Mouse (Mus musculus) heart, embryonic 13.5 days (tissue): ENCODE results near the gene Syt11. TPM values are rescaled to one million over a fixed set of nuclear protein-coding genes. Genes with fewer than 3 reads are reported as not detected.
"Not testable (repeated sequence)": the region's sequence is repeated elsewhere in the genome, so short reads cannot be mapped to it uniquely, and the experiment has no call there.

Experiments used
- ATAC-seq: fragments of 200-750 bp; cut with Nextera tagmentation; 2 replicates; pipeline ENCODE4 v1.8.0; 2017; ENCODE audit warnings: moderate TSS enrichment; ENCODE audit not compliant: insufficient number of reproducible peaks, low FRiP score, low TSS enrichment; ENCODE audit errors: extremely low read depth
- H3K27ac ChIP-seq: fragments of 300-500 bp; sonication (generic); replicated peaks from 2 replicates; pipeline ENCODE4 v1.5.1; 2015; ENCODE audit warnings: moderate library complexity, mild to moderate bottlenecking, inconsistent platforms
- H3K27me3 ChIP-seq: fragments of 300-500 bp; sonication (generic); replicated peaks from 2 replicates; pipeline ENCODE4 v1.6.1; 2015; ENCODE audit warnings: mild to moderate bottlenecking, inconsistent platforms
- H3K36me3 ChIP-seq: fragments of 300-500 bp; sonication (generic); 2 replicates; pipeline ENCODE4 v1.6.1; 2015; ENCODE audit warnings: mild to moderate bottlenecking, inconsistent platforms
- H3K4me1 ChIP-seq: fragments of 300-500 bp; sonication (generic); 2 replicates; pipeline ENCODE4 v1.6.1; 2015; ENCODE audit warnings: inconsistent platforms
- H3K4me2 ChIP-seq: fragments of 300-500 bp; sonication (generic); 2 replicates; pipeline ENCODE4 v1.6.1; 2015; ENCODE audit warnings: inconsistent platforms, mild to moderate bottlenecking, moderate library complexity
- H3K4me3 ChIP-seq: fragments of 300-500 bp; sonication (generic); 2 replicates; pipeline ENCODE4 v1.5.1; 2015; ENCODE audit warnings: moderate library complexity, mild to moderate bottlenecking, inconsistent platforms
- H3K9ac ChIP-seq: fragments of 300-500 bp; sonication (generic); 2 replicates; pipeline ENCODE4 v1.6.1; 2015; ENCODE audit warnings: inconsistent platforms, mild to moderate bottlenecking, moderate library complexity
- H3K9me3 ChIP-seq: fragments of 300-500 bp; sonication (generic); 2 replicates; pipeline ENCODE4 v1.6.1; 2016; ENCODE audit warnings: inconsistent platforms
- WGBS: fragments of 180-500 bp; shearing (Covaris S2); methylation state at CpG from one replicate; pipeline ENCODE4 v1.1.7; 2015; ENCODE audit warnings: mixed read lengths; 5-methylcytosine and 5-hydroxymethylcytosine counted together
- polyA plus RNA-seq: library from polyadenylated mRNA; unstranded; fragments of >200 nt; fragmentation: Nextera tagmentation; extraction: Ambion mirVana; gene quantifications from 2 replicates; pipeline ENCODE4 v1.2.1, GENCODE M21; 2015

The Syt11 gene
- 11.7 and 12.8 TPM in 2 replicates for polyA plus RNA-seq

DNA sequence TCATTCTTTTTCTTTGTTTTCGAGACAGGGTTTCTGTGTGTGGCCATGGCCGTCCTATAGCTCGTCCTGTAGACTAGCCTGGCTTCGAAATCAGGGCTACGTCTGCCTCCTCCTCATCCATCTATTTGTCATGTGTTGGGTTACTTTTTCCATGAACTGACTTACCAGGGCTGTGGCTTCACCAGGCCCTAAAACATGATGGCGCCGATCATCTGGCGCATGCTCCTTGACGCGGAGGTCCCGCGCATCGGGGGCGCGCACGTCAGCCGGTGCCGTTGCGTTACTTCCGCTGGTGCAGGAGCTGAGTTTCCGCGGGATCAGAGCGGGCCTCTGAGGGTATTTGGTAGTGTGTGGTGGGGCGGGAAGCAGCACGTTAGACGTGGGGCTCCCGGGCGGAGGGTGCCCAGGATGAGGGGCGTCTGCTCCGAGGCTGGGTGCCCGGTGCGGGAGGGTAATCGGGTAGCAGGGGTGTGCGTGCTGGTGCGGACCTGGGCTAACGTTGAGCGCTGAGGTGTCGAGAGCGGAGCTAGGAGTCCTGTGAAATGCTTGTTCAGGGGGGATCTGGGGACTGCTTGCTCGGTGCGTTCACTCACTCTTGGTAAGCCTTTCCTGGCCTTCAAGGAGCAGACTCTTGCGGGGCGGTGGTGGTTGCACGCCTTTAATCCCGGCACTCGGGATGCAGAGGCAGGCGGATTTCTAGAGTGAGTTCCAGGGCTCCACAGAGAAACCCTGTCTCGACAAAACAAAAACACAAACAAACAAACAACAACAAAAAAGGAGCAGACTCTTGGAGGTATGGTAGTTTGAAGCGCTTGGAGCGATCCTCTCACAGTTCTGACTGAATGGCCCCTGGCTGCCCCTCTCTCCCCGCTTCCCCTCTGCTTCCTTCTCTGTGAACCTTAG, at the start of gene Syt11:
Syt11 (minus strand) TSS at position 226 of the 903 bp plus-strand sequence.
- H3K9me3 ChIP-seq, H3K27me3 ChIP-seq, H3K4me1 ChIP-seq, H3K36me3 ChIP-seq: not testable (repeated sequence)
- H3K4me3 ChIP-seq = peak within 1 kb of the TSS; percentile 49
- peak within 1 kb of the TSS; percentile 61; the same call in 1 of the 2 replicates for H3K27ac ChIP-seq
- peak; percentile 48; the same call in 1 of the 2 replicates for ATAC-seq
- peak within 1 kb of the TSS; percentile 63 for H3K4me2 ChIP-seq
- WGBS = 4% methylated on average over 38 of the region's 51 CpGs
- peak within 1 kb of the TSS; percentile 77 for H3K9ac ChIP-seq

DNA sequence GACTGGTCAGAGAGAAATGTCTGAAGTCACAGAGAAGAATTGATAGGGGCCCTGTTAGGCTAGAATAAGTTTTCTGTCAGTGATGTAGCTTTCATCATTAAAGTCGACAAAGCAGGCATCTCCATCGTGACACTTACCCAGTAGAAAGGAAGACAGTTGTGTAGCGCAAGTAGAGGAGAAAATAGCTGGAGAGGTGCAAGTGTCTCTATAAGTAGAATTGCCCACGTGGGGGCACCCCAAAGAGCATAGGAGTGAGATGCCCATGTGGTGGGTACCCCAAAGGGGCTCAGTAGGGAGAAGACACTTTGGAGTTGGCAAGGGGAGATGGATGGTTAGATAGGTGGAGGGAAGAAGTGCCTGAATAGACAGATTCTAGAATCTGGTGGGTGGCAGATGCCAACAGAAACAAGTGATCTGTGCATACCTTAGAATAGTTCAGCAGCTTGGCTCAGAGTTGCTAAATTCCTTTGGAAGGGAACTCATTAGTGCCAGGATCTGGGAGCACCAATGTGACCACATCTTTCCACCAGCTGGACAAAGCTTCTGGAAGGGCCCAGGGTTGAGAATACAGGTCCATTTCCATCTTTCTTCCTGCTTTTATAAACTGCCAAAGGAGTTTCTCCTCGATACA, 29.1 kb upstream of the Syt11 start:
- no peak overlapping the region for H3K4me3 ChIP-seq
- H3K27me3 ChIP-seq = no peaks in the 10 kb centered on the region
- no peak overlapping the region for H3K4me2 ChIP-seq
- H3K27ac ChIP-seq = no peak overlapping the region
- no peaks in the 10 kb centered on the region for H3K4me1 ChIP-seq
- peaks cover 25% of the 10 kb centered on the region for H3K36me3 ChIP-seq
- no peaks in the 10 kb centered on the region for H3K9me3 ChIP-seq
- 84% methylated on average over 5 of the region's 5 CpGs for WGBS
- ATAC-seq = no peak
- H3K9ac ChIP-seq = no peak overlapping the region

DNA sequence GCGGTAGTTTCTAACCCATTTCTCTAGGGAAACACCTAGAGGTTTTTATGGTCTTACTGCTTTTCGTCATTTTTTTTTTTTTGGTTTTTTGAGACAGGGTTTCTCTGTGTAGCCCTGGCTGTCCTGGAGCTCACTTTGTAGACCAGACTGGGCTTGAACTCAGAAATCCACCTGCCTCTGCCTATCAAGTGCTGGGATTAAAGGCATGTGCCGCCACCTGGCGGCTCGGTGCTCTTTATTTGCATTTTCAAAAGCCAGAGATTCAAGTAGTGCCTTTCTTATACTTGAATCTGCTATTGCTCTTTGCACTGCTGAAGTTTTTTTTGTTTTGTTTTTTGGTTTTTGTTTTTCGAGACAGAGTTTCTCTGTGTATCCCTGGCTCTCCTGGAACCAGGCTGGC, 22.5 kb upstream of the Syt11 start:
- not testable (repeated sequence) for H3K4me2 ChIP-seq, ATAC-seq, H3K27me3 ChIP-seq, H3K9me3 ChIP-seq, H3K36me3 ChIP-seq, H3K27ac ChIP-seq, H3K9ac ChIP-seq, H3K4me3 ChIP-seq, H3K4me1 ChIP-seq
- WGBS = 88% methylated on average over 6 of the region's 6 CpGs

DNA sequence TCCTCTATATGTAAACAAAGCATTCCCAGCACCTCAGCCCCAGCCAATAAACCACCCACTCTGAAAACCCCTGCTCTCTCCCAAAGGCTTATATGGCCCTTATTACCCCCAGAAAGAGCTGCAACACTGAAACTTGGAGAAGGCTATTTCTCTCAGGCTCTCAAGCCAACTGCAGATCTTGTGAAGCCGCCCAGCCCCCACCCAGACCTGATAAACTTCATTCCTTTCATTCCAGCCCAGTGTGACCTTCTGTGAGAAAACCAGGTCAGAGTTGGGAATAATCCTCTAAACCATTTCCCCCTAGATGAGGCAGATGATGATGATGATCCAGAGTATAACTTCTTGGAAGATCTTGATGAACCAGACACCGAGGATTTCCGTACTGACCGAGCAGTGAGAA, 13.1 kb upstream of the Syt11 start:
- not testable (repeated sequence) for H3K9ac ChIP-seq, ATAC-seq, H3K27ac ChIP-seq, H3K4me2 ChIP-seq, H3K9me3 ChIP-seq, H3K4me1 ChIP-seq, H3K4me3 ChIP-seq, H3K27me3 ChIP-seq
- H3K36me3 ChIP-seq = peaks cover 16% of the 10 kb centered on the region
- WGBS = 100% methylated on average over 1 of the region's 4 CpGs

DNA sequence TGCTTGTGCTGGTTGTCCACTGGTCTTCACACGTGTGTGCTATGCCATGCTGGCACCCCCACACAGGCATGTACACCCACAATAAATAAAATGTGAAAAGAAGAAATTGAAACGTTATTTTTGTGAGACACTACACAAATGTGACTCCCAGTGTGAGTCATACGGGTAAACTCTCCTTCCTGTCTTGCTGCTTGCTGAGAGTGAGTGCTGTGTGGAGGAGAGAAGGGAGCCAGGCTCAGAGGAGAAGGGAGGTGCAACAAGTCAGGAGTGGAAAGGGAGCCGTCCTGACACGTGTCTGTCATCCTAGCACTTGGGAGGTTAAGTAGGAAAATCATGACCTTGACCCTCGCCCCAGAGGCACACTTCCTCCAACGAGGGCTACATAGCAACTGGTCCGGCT, 11.8 kb upstream of the Syt11 start:
- H3K27ac ChIP-seq, H3K27me3 ChIP-seq, H3K4me2 ChIP-seq, H3K4me1 ChIP-seq, H3K9ac ChIP-seq, ATAC-seq, H3K4me3 ChIP-seq, H3K9me3 ChIP-seq: not testable (repeated sequence)
- H3K36me3 ChIP-seq = peaks cover 16% of the 10 kb centered on the region
- no CpG with 5 or more reads among the region's 8 CpGs for WGBS

DNA sequence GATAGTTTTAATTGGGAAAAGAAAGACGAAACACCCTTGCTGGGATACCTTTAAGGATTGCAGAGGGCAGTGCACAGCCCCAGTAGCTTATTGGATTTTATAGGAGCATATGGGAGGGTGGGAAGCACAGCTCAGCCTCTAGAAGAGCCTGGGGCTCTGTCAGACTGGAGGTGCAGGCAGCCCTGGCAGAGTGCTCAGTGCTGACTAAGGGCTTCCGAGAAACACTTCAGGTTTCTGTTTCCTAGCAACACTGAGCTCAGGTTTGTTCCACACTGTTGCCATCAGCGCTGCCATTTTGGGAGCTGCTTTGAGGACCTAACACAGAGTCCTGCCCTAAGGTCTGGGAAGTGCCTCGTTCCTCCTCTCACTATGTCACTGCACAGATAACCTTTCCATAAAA, 11.4 kb upstream of the Syt11 start:
- not testable (repeated sequence) for H3K9ac ChIP-seq, H3K27me3 ChIP-seq, H3K27ac ChIP-seq, H3K4me3 ChIP-seq, H3K9me3 ChIP-seq, H3K4me1 ChIP-seq, ATAC-seq, H3K4me2 ChIP-seq
- WGBS = 71% methylated on average over 1 of the region's 4 CpGs
- H3K36me3 ChIP-seq = peaks cover 16% of the 10 kb centered on the region

DNA sequence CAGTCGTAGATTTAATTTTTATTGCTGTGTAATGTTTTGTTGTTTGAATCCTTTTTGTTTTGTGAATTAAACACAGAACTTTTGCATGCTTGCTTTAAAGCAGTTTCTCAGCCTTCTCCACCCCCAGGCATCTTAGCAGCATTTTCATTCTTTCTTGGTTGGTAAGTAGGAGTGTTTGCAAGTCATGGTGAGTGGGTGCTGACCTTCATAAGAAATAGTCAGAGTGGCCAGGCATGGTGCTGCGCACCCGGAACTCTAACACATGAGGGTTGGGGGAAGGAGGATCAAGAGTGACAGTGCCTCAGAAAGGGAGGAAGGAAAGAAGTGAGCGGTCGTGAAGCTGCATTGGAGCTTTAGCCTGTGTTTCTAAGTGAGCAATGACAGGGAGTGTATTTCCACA, 9.9 kb upstream of the Syt11 start:
- Histone ChIP-seq H3K4me1 (0 out of 2 replicates have a peak, but pooled peaks cover 4% of the 10 kb centered on the region), H3K4me3 (no peak overlapping the region), H3K36me3 (peaks cover 16% of the 10 kb centered on the region), H3K9ac (no peak overlapping the region), H3K27me3 (no peaks in the 10 kb centered on the region), H3K4me2 (no peak overlapping the region), H3K9me3 (no peaks in the 10 kb centered on the region), H3K27ac (no peak overlapping the region)
- no peak for ATAC-seq
- WGBS = 90% methylated on average over 5 of the region's 5 CpGs

DNA sequence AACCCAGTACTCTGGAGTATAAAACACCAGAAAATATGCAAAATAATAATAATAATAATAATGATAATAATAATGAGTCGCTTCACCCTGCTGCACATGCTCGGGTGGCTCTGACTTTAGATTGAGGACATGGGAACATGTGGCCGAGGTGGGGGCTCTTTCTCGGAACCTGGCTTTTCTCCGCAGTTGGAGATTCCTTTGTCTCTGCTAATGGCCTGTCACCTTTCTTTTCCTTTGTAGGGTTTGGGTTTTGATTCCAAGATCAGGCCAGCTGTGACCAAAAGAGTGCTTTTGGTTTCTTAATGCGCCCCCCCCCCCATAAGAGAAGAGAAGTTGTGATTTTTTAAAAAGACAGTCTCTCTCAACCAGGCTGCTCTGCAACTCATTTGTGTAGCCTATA, 1.8 kb downstream of the Syt11 start:
- not testable (repeated sequence) for H3K4me3 ChIP-seq, H3K27ac ChIP-seq, H3K9me3 ChIP-seq, H3K9ac ChIP-seq, H3K4me1 ChIP-seq, ATAC-seq, H3K27me3 ChIP-seq, H3K36me3 ChIP-seq, H3K4me2 ChIP-seq
- WGBS = 84% methylated on average over 6 of the region's 6 CpGs

DNA sequence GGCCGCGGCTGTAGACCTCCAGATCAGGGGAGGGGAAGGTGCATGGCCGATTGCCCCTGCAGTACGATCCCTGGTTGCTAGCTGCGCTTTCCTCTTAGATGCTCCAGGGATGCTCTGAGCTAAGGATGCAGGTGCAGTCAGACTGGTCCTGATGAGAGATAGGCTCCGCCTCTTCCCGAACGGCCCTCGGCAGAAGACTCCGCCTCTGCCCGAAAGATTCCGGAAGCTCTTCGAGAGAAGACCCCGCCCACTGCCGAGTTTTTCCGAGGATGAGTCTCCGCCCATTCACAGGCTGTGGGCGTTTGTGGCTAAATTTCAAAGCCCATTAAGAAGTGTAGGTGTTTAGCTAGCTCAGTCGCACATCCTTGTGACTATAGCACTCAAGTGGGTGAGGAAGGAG, 2.6 kb downstream of the Syt11 start:
- H3K4me2 ChIP-seq = peak overlapping the region; percentile 46
- not testable (repeated sequence) for H3K9ac ChIP-seq, H3K27ac ChIP-seq, H3K4me1 ChIP-seq, H3K9me3 ChIP-seq, H3K36me3 ChIP-seq, H3K27me3 ChIP-seq
- ATAC-seq = peak; percentile 44; the same call in 1 of the 2 replicates
- WGBS = 2% methylated on average over 19 of the region's 19 CpGs
- 0 out of 2 replicates have a peak overlapping the region, but pooled peaks have one; percentile 17 for H3K4me3 ChIP-seq

DNA sequence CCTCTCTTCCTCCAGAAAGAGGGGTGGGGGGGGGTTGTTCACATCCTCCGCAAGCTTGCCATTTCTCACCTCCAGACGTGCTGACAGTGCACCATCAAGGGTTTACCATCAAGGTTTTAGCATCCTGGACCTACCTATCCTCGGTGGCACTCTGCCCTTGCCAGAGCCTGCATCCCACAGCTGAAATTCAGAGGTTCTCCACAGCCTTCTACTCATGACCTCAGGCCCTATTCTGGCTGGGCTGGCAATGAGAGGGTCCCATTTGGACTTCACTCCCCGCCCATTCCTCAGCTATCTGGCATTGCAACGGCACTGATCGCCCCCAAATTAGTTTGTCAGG, 3.1 kb downstream of the Syt11 start:
- not testable (repeated sequence) for H3K36me3 ChIP-seq, ATAC-seq

DNA sequence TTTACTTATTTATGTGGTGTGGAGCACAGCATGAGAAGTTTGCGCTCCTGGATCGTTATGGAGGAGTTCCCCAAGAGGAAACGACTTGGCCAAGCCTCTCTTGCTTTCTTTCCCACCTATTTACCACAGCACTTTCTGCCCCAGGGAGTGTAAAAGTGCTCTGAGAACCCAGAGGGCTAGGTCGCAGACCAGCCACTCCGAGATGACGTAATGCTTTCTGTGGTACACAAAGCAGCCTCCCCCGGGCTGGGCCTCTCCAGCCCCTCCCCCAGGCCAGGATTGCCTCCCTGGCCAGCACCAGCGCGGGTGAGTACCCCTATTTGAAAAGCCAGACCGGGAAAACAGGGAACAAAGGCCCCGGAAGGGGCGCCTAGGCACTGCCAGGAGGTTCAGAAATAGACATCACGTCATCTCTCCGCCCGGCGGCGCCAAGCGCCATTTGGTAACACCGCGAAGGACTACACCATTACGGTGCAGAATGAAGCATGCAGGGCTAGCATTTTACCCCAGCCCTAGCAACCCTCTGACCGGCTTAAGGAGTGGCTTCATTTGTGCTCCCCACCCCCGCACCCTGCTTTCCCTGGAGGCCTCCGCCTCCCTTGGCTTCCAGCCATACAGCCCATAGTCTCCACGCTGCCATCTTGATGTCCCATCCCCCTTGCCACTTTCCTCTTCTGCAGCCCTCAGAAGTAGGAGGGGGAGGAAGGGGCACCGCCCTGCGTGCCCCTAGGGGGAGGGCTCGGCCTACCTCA, 3.6 kb downstream of the Syt11 start:
- ATAC-seq = peak; percentile 59
- peak overlapping the region; percentile 71 for H3K9ac ChIP-seq
- 1% methylated on average over 19 of the region's 28 CpGs for WGBS
- not testable (repeated sequence) for H3K27me3 ChIP-seq, H3K36me3 ChIP-seq, H3K4me1 ChIP-seq, H3K9me3 ChIP-seq
- peak overlapping the region; percentile 45 for H3K4me3 ChIP-seq
- peak overlapping the region; percentile 64 for H3K4me2 ChIP-seq
- peak overlapping the region; percentile 86 for H3K27ac ChIP-seq

More for the DNA sequence above, 3.1 kb downstream of the Syt11 start:
- WGBS = 18% methylated on average over 3 of the region's 6 CpGs
- peak overlapping the region; percentile 54; the same call in 1 of the 2 replicates for H3K9ac ChIP-seq
- not testable (repeated sequence) for H3K27me3 ChIP-seq, H3K4me1 ChIP-seq, H3K9me3 ChIP-seq
- H3K4me3 ChIP-seq = peak overlapping the region; percentile 45
- peak overlapping the region; percentile 86 for H3K27ac ChIP-seq
- peak overlapping the region; percentile 64 for H3K4me2 ChIP-seq
